Mouse (Mus musculus): ENCODE results near the gene Endog.
"Not testable (repeated sequence)": the region's sequence is repeated elsewhere in the genome, so short reads cannot be mapped to it uniquely, and the experiment has no call there.

The Endog gene

GRCm38 (mm10) chr2:30166677-30167076 is 4.6 kb upstream of the Endog start:
- DNase-seq (ENCODE audit: low spot score): no peak

GRCm38 (mm10) chr2:30171997-30172382 is 697 bp downstream of the Endog start:
- no peak for DNase-seq (ENCODE audit: low spot score)

DNA sequence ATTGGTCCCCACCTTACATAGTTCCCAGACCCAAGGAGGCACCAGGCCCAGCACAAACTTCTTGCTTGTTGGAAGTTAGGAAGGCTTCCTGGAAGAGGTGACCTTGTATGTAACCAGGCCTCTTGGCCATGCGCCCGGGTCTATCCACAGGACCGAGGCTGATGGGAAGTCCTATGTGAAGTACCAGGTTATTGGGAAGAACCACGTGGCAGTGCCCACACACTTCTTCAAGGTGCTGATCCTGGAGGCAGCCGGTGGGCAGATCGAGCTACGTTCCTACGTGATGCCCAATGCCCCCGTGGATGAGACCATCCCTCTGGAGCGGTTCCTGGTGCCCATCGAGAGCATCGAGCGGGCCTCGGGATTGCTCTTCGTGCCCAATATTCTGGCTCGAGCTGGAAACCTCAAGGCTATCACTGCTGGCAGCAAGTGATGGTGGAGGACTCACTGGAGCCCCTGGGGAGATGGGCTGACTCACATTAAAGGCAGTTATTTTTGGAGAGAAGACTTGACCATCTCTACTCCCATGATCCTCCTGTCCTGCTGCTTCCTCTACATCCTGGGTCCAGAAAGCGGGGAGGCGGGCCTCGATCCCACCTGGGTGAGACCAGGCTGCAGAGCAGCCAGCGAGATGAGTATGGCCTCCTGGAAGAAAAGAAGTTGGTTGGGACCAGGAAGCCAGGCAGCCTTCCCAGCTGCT is 2.4 kb downstream of the Endog start:
- DNase-seq (ENCODE audit: low spot score): no peak

DNA sequence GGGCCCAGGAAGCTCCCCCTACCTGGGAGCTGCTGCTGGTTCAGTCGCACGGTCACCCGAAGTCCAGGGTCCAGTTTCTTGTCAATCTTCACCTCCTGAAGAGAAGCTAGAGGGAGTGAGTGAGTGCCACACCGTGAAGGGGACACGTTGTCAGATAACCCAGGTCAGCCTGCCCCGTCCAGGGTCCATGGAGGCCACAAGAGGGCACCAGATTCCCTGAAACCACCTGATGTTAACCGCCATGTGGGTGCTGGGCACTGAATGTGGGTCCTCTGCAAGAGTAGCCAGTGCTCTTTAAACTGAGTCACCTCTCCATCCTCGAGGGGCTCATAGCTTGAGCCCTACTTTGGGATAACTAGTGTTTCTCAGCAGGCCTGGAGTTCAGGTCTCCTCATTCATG is 4.6 kb downstream of the Endog start:
- no peak for DNase-seq (ENCODE audit: low spot score)

GRCm38 (mm10) chr2:30176561-30176960 is 5.3 kb downstream of the Endog start:
- DNase-seq (ENCODE audit: low spot score): no peak

- peak; percentile 93 for DNase-seq (ENCODE audit: low spot score)
Measured at GRCm38 (mm10) chr2:30177700-30178675, 6.7 kb downstream of the Endog start, which contains the start of gene Spout1. Spout1 (minus strand) TSS chr2:30178459.

- DNase-seq (ENCODE audit: low spot score): not testable (repeated sequence)
Measured at GRCm38 (mm10) chr2:30178711-30179110, 7.4 kb downstream of the Endog start.

GRCm38 (mm10) chr2:30182424-30182823 is 11.1 kb downstream of the Endog start:
- DNase-seq (ENCODE audit: low spot score): no peak

GRCm38 (mm10) chr2:30183721-30184120 is 12.4 kb downstream of the Endog start:
- no peak for DNase-seq (ENCODE audit: low spot score)

GRCm38 (mm10) chr2:30185276-30185675 is 14.0 kb downstream of the Endog start:
- DNase-seq (ENCODE audit: low spot score): peak; percentile 76

DNA sequence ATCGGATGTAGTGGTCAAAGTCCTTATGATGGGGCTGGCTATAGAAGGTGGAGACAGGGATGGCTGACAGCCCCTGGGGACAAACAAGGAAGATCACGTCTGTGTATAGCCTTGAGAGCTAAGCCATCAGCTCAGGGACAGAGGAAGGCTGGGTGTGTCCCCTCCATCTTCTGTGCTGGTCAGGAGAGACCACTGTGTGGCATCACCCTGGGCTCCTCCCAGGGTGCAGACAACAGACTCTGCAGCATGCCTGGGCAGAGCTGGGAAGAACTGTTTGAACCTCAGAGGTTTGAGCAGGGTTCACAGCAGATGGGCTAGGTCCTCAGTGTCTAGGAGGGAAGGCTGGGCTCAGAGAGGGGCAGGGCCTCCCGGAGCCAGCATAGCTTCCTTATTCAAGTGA is 14.4 kb downstream of the Endog start:
- DNase-seq (ENCODE audit: low spot score): no peak

DNA sequence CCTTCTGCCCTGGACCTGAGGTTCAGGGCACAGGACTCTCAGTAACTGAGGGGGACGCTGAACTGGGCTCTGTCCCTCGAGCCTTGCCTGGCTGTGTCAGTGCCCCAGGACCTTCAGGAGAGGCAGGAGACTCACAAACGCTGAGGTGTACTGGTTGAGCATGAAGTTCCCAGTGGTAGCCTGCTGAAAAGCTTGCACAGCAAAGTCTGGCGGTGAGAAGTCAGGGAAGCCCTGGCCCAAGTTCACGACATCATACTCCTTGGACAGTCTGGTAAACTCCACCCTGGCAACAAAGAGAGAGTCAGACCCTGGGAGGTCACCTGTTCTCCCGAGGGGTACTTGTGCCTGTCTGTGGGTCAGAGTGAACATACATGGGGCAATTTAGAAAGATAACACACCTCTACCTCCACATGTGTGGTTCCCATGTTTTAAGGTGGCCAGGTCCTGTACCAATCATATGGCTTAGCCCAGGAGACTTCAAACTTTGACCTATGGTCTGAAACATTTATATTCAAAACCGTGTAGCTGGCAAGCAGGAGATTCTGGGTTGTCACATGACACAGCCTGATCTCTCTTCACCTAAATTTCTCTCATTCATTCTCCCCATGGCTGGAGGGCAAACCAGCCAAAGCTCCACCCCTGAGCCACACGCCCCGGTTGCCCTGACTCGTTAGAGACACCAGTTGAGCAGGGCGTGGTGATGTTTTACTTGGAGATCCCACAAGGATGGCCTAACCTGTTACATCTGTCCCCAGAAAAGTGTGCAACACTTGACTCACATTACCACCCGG is 20.7 kb downstream of the Endog start:
- no peak for DNase-seq (ENCODE audit: low spot score)

GRCm38 (mm10) chr2:30194656-30195055 is 23.4 kb downstream of the Endog start:
- DNase-seq (ENCODE audit: low spot score): no peak

GRCm38 (mm10) chr2:30198021-30198420 is 26.7 kb downstream of the Endog start:
- no peak for DNase-seq (ENCODE audit: low spot score)

- no peak for DNase-seq (ENCODE audit: low spot score)
Measured at GRCm38 (mm10) chr2:30199984-30200383, 28.7 kb downstream of the Endog start.

DNA sequence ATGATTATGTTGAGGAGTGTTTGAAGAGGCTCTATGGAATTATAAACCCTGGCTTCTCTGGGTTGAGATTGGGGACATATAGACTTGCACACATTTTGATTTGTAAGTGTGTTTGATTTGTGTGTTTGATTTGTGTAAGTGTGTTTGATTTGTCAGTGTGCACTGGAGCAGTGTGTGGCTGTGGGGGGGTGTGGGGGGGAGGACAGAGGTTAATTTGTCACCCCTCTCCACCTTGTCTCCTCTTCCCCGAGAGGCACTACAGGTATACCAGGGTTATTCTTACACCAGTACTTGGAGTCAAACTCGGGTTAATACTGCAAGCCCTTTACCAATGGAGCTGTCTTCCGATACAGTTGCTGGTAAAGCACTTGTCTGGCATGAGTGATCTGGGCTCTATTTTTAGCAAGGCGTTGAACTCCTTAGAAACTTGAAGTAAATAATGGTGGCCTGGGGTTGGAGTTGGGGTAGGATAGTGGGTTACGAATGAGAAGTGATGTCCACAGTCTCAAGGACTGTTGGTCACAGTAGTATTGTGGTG is 29.2 kb downstream of the Endog start:
- no peak for DNase-seq (ENCODE audit: low spot score)

- peak; percentile 70 for DNase-seq (ENCODE audit: low spot score)
Measured at GRCm38 (mm10) chr2:30203439-30203838, 32.1 kb downstream of the Endog start.

- DNase-seq (ENCODE audit: low spot score): no peak
Measured at GRCm38 (mm10) chr2:30205255-30205628, 33.9 kb downstream of the Endog start.

DNA sequence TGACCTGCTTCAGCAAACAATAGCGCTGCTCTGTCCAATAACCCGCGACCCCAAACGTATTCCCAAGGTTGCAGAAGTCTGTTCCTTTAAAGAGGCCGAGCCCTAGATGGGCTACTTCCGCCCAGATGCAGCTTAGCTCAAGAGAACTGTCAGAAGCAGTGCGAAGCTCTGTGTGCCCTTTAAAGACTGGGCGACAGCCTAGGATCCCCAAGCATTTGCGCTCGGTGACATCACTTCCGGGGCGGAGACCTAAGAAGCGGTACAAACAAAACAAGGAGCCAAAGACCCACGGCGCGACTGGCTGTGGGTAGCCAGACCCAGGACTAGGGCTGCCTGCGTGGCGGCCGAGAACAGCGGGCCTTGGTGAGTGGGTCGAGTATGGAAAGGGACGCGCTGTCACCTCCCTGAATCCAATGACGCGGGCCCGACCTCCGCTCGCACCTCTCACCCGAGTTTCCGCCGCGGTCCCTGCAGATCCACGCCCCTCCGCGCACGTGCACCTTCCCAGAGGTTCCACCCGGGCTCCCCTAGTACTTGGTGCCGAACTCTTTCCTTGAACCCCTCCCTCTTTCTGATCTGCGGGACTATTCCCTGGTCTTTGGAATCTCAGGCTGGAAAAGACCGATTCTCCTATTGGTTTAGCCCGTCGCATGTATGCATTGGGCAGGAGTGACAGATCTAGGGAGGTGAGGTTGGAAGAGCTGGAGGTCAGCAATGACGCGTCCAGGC is 34.5 kb downstream of the Endog start, which contains the start of gene Kyat1:
Kyat1 (minus strand) TSS at position 219 of the 729 bp plus-strand sequence.
- DNase-seq (ENCODE audit: low spot score): peak; percentile 92

DNA sequence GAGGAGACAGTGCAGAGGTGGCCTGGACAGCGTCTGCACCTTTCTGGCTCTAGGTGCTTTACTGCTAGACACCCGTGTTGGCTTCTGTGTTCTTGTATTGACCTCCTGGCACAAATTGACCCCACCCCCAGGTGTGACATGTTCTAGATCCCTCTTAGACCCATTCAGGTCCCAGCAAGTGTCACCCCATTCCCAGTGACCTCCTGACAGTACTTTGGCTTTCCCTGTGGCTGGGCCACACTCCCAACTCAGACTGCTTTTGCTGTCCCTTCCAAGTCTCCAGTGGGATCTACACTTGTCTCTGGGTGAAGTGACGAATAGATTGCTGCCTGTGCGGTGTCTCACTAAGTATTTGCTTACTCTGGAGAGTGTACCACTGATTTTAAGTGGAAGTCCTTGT is 36.1 kb downstream of the Endog start:
- no peak for DNase-seq (ENCODE audit: low spot score)

DNA sequence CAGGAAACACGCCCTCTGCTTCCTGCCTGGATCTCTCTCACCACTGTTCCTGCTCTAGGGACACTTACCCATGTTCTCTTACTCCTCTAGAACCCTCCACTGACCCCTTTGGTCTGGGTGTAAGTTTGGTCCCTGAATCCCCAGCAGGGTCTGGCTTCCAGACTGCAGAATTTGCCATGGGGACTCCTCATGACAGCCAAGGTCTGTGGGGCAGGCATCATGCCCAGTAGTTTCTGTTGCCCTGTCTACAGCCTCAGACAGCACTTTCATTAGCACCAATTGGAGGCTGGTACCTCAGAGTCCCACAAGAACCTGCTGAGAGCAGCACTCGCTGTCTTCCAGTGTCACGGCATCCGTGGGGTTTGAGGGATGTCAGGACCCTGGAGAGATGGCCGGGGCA is 36.6 kb downstream of the Endog start:
- no peak for DNase-seq (ENCODE audit: low spot score)
